Mouse (Mus musculus): ENCODE data around the gene Eif4ebp2.

- TF ChIP-seq CTCF (IDR thresholded peaks at IDR 0.05) = no peak
- TF ChIP-seq EP300 (IDR thresholded peaks at IDR 0.05) = no peak
Observed at GRCm38 (mm10) chr10:61405958-61406357, 46.5 kb downstream of the Eif4ebp2 start.
